Mouse (Mus musculus) NIH3T3 (cell line): ENCODE results near the gene Hsd3b1.
A peak's percentile ranks its signal among the peaks of the same experiment; 100 is the strongest.
"Not testable (repeated sequence)": the region's sequence is repeated elsewhere in the genome, so short reads cannot be mapped to it uniquely, and the experiment has no call there.

Source experiments
- DNase-seq: peaks from one replicate; pipeline ENCODE4 v3.0.0-alpha.2; 2012; ENCODE audit warnings: low read depth

The Hsd3b1 gene

GRCm38 (mm10) chr3:98859576-98859975, at the start of gene Hsd3b1:
Hsd3b1 (minus strand) TSS chr3:98859794.
- no peak for DNase-seq

- DNase-seq, result no peak
These were observed 38.0 kb upstream of the Hsd3b1 start for GRCm38 (mm10) chr3:98897606-98898005.

GRCm38 (mm10) chr3:98895071-98895601, 35.5 kb upstream of the Hsd3b1 start:
- DNase-seq, result peak; percentile 77

GRCm38 (mm10) chr3:98893057-98893772, 33.6 kb upstream of the Hsd3b1 start, which contains the start of gene Hao2:
Hao2 (minus strand) TSS chr3:98893239.
- DNase-seq, result no peak

DNA sequence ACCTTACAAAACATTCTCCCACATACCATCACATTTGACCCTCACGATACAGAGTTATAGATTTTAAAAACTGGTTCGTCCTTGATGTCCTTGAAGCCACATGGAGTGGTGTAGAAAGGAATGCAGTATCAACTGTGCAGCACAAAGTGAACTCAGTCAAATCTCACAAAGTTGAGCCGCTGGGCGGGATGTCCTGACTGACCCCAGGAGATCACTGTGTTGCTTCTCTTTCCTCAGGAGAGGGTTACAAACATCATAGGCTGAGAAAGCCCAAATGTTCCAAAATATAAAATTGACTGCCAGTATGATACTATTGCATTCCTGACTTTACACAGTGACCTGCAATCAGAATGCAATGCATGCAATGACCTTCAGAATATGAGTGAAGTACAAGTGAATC, 30.8 kb upstream of the Hsd3b1 start:
- no peak for DNase-seq

DNA sequence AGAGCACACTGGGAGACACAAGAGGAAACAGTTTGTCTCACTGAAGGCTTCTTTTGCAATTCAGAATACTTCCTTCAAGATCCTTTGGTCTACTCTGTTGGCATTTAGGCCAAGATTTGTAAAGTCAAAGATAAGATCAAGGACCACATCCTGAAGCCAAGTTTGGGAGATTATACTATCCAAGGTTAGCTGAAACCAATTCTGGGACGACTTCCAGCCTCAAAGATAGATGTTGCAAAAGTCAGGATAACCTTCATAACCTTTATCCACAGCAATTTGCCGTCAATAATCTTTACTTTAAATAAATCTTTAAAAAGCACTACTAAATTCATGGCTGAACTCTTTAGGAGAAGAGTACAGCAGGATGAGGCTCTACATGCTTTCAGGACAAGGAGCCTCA, 28.6 kb upstream of the Hsd3b1 start:
- no peak for DNase-seq

- no peak for DNase-seq
These were observed 21.2 kb upstream of the Hsd3b1 start for GRCm38 (mm10) chr3:98880831-98881230.

- no peak for DNase-seq
These were observed 20.6 kb upstream of the Hsd3b1 start for GRCm38 (mm10) chr3:98880216-98880615.

DNA sequence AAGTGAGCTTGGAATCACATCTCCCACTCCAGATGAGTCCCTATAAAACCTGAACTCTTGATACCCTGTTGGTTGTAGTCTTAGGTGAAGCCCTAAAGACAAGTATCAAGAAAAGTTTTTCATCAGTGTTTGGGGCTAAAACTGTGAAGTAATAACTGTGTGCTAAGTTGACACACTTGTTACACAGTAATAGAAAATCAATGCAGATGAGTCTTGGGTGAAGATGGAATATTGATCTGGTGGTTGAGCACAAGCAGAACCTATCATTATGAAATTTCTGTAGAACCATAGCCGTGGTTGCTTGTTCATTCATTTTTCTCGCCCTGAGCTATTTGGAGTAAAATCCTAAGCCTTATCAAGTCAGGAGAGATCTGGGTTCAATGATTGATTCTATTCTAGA, 8.6 kb upstream of the Hsd3b1 start:
- DNase-seq, result no peak

DNA sequence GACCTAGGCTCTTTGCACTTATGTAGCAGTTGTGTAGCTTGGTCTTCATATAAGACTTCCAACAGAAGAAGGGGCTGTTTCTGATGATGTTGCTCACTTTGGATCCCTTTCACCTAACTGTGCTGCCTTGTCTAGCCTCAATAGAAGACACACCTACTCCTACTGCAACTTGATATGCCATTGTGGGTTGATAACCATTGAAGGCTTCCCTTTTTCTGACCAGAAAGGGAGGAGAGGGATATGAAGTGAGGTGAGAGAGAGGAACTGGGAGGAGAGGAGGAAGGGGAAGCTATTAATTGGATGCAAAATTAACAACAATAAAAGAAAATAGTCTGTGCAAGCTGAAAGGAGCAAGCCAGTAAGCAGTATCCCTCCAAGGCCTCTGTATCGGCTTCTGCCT, 3.2 kb upstream of the Hsd3b1 start:
- DNase-seq, result no peak

GRCm38 (mm10) chr3:98858051-98858450, 1.5 kb downstream of the Hsd3b1 start:
- DNase-seq, result no peak

DNA sequence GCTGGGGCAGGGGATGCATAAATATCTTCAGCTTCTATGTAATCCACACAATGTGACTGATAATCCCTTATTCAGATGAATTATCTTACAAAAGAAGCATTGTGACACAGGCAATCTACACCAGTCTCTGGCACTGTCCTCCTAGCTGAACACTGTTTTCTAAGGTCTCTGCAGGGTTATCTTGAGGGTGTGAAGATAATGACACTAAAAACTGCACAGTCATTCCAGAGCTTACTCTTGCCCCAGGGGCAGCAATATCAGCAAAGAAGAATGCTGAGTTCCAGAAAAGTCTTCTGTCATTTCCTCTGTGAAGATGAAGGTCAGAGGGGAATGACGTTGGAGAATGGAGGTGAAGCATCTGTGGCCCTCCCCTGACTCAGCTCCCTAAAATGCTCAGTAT, 2.7 kb downstream of the Hsd3b1 start:
- DNase-seq, result no peak

DNA sequence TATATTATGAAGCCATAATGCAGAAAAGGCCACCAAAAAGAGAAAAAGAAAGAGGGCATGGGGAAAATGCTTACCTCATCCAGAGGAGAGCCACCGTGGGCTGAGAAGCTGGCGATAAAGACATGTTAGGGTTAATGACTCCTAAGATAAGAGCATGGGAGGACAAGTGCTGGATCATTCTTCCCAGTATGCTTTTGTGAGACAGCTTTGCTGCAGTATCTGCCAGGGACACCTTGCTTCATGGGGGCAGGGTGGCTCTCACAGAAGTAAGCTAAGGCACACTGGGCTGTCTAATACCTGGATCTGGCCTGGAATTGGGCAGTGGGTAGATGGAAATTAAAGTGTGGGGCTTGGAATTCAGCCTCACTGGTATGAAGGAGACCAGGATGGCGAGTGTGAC, 4.4 kb downstream of the Hsd3b1 start:
- DNase-seq, result no peak

DNA sequence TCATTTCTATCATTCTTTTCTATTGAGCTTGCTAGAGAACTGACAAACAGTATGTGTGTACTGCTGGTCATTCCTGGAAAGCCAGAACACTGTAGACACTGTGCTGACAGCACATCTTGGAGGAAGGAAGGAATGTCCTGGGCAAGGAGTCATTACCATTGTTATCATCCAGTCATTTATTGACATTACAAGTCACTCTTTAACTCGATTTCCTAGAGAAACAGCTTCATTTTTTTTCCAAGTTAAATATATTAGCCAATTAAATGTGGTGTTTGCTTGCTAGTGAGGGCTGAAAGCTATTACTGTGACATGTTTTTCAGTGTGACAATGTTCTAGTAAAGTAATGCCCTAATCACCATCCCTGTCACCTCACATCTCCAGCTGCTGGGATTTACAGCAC, 5.9 kb downstream of the Hsd3b1 start:
- no peak for DNase-seq

DNA sequence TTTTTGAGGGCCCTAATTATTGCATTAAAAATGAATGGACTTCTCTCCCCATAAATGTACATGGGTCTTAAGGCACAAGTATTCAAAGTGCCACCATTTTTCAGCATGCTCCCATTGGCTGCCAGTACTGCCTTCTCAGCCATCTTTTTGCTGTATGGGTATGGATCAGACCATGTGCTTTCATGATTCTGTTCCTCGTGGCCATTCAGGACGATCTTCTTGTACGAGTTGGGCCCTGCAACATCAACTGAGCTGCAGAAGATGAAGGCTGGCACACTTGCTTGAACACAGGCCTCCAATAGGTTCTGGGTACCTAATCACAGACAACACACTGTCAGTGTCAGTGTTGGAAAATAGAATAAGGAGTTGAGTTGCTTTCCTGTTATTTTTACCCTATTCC, 6.5 kb downstream of the Hsd3b1 start:
- DNase-seq, result no peak

- DNase-seq, result no peak
These were observed 7.0 kb downstream of the Hsd3b1 start for GRCm38 (mm10) chr3:98852631-98853030.

DNA sequence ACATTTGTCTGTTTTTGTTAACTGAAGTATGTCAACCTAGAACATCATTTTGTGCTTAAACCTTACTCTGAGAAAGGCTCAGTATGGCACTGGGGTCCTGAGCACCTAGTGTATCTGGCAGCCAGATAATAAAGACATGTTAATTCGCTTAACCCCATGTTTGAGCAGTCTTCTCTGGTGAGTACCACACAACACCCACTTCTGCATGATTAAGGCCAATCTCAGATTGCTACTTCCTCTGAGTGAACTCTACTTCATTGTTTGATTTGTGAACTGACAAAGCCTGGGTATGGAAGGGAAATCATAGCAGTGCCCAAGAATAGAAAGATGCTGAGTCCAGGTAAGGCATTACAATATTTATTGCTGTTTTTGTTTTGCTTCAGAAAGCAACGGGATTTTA, 7.7 kb downstream of the Hsd3b1 start:
- no peak for DNase-seq

GRCm38 (mm10) chr3:98850262-98850661, 9.3 kb downstream of the Hsd3b1 start:
- no peak for DNase-seq

GRCm38 (mm10) chr3:98848898-98849297, 10.7 kb downstream of the Hsd3b1 start:
- no peak for DNase-seq

GRCm38 (mm10) chr3:98814101-98814670, 45.4 kb downstream of the Hsd3b1 start, which contains the start of gene Hsd3b6:
Hsd3b6 (minus strand) TSS chr3:98814443.
- DNase-seq, result no peak

- DNase-seq, result not testable (repeated sequence)
These were observed 46.9 kb downstream of the Hsd3b1 start for GRCm38 (mm10) chr3:98812653-98813052.

- not testable (repeated sequence) for DNase-seq
These were observed 54.6 kb downstream of the Hsd3b1 start for GRCm38 (mm10) chr3:98805032-98805431.
